Mouse (Mus musculus): Measurements from ENCODE around the gene 5530401A14Rik.
A peak's percentile ranks its signal among the peaks of the same experiment; 100 is the strongest.

Gene 5530401A14Rik

GRCm38 (mm10) chr11:81926393-81926792 lies 65.9 kb downstream of the 5530401A14Rik start:
- DNase-seq (ENCODE audit: low read depth, low spot score), result no peak

- DNase-seq (ENCODE audit: low read depth, low spot score), result no peak
These were observed 77.0 kb downstream of the 5530401A14Rik start for GRCm38 (mm10) chr11:81937516-81937915.

- peak; percentile 15 for DNase-seq (ENCODE audit: low read depth, low spot score)
These were observed 80.5 kb downstream of the 5530401A14Rik start for GRCm38 (mm10) chr11:81940988-81941387.

GRCm38 (mm10) chr11:81942167-81942566 lies 81.7 kb downstream of the 5530401A14Rik start:
- DNase-seq (ENCODE audit: low read depth, low spot score), result no peak

Measured in ZHBTc4 (cell line).